Mouse (Mus musculus) neural tube, embryonic 12.5 days (tissue): Measurements from ENCODE around the gene Ablim2. TPM values are rescaled to one million over a fixed set of nuclear protein-coding genes. Genes with fewer than 3 reads are reported as not detected.

Experiments
- ATAC-seq: fragments of 200-750 bp; cut with Nextera tagmentation; 2 replicates; pipeline ENCODE4 v1.8.0; 2017; ENCODE audit warnings: low read depth, mild to moderate bottlenecking, moderate TSS enrichment, moderate library complexity; ENCODE audit not compliant: low FRiP score
- H3K27ac ChIP-seq: fragments of 300-500 bp; sonication (generic); 2 replicates; pipeline ENCODE4 v1.5.1; 2016
- H3K27me3 ChIP-seq: fragments of 300-500 bp; sonication (generic); replicated peaks from 2 replicates; pipeline ENCODE4 v1.6.1; 2016; ENCODE audit warnings: mild to moderate bottlenecking
- H3K36me3 ChIP-seq: fragments of 300-500 bp; sonication (generic); 2 replicates; pipeline ENCODE4 v1.6.1; 2016; ENCODE audit warnings: mild to moderate bottlenecking
- H3K4me1 ChIP-seq: fragments of 300-500 bp; sonication (generic); 2 replicates; pipeline ENCODE4 v1.6.1; 2016
- H3K4me2 ChIP-seq: fragments of 300-500 bp; sonication (generic); replicated peaks from 2 replicates; pipeline ENCODE4 v1.6.1; 2016; ENCODE audit warnings: mild to moderate bottlenecking
- H3K4me3 ChIP-seq: fragments of 300-500 bp; sonication (generic); 2 replicates; pipeline ENCODE4 v1.5.1; 2016
- H3K9ac ChIP-seq: fragments of 300-500 bp; sonication (generic); 2 replicates; pipeline ENCODE4 v1.6.1; 2016; ENCODE audit warnings: mild to moderate bottlenecking
- H3K9me3 ChIP-seq: fragments of 300-500 bp; sonication (generic); 2 replicates; pipeline ENCODE4 v1.6.1; 2016; ENCODE audit warnings: mild to moderate bottlenecking
- WGBS: fragments of 180-500 bp; shearing (Covaris S2); methylation state at CpG from one replicate; pipeline ENCODE4 v1.1.7; 2016; 5-methylcytosine and 5-hydroxymethylcytosine counted together
- polyA plus RNA-seq: library from polyadenylated mRNA; unstranded; fragments of >200 nt; fragmentation: Nextera tagmentation; extraction: Ambion mirVana; gene quantifications from 2 replicates; pipeline ENCODE4 v1.2.1, GENCODE M21; 2016

The Ablim2 gene
- polyA plus RNA-seq, 1 experiment from 2014 or later = 4.4 TPM

DNA sequence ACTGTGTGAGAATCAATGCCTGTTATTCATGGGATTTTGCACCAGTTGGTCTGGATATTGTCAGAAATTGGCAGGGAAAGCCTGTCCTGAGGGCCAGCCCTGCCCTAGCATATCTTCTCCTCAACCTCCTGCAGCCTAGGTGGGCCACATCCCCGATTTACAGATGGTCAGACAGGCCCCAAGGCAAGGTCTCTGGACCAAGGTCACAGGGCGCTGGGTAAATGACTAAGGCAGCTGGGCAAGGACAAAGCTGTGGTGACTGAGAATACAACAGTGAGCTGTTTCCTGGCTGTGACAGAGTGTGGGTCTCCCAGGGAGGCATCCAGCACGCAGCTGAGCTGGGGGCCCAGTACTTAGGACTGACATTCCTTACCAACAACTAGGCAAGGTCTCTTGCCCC lies 23.4 kb downstream of the Ablim2 start:
- H3K4me3 ChIP-seq = no peak overlapping the region
- no peaks in the 10 kb centered on the region for H3K36me3 ChIP-seq
- H3K27ac ChIP-seq = no peak overlapping the region
- 65% methylated on average over 3 of the region's 3 CpGs for WGBS
- H3K4me2 ChIP-seq = no peak overlapping the region
- ATAC-seq = no peak
- no peak overlapping the region for H3K9ac ChIP-seq
- no peaks in the 10 kb centered on the region for H3K27me3 ChIP-seq
- H3K9me3 ChIP-seq = no peaks in the 10 kb centered on the region
- no peaks in the 10 kb centered on the region for H3K4me1 ChIP-seq

- no peaks in the 10 kb centered on the region for H3K4me1 ChIP-seq
- no peaks in the 10 kb centered on the region for H3K9me3 ChIP-seq
- H3K9ac ChIP-seq = no peak overlapping the region
- H3K27ac ChIP-seq = no peak overlapping the region
- H3K4me3 ChIP-seq = no peak overlapping the region
- no peak for ATAC-seq
- H3K4me2 ChIP-seq = no peak overlapping the region
- no peaks in the 10 kb centered on the region for H3K27me3 ChIP-seq
- no peaks in the 10 kb centered on the region for H3K36me3 ChIP-seq
- WGBS = 63% methylated on average over 10 of the region's 10 CpGs
Measured at GRCm38 (mm10) chr5:35782648-35783180, 25.0 kb downstream of the Ablim2 start.

GRCm38 (mm10) chr5:35785853-35786252 lies 28.2 kb downstream of the Ablim2 start:
- H3K4me3 ChIP-seq = no peak overlapping the region
- no peak overlapping the region for H3K4me2 ChIP-seq
- no peak for ATAC-seq
- WGBS = 79% methylated on average over 7 of the region's 7 CpGs
- no peaks in the 10 kb centered on the region for H3K27me3 ChIP-seq
- no peak overlapping the region for H3K9ac ChIP-seq
- no peaks in the 10 kb centered on the region for H3K9me3 ChIP-seq
- H3K4me1 ChIP-seq = no peaks in the 10 kb centered on the region
- H3K27ac ChIP-seq = no peak overlapping the region
- H3K36me3 ChIP-seq = no peaks in the 10 kb centered on the region

- no peaks in the 10 kb centered on the region for H3K4me1 ChIP-seq
- H3K9ac ChIP-seq = no peak overlapping the region
- 93% methylated on average over 12 of the region's 12 CpGs for WGBS
Measured at GRCm38 (mm10) chr5:35787847-35788246, 30.2 kb downstream of the Ablim2 start.

DNA sequence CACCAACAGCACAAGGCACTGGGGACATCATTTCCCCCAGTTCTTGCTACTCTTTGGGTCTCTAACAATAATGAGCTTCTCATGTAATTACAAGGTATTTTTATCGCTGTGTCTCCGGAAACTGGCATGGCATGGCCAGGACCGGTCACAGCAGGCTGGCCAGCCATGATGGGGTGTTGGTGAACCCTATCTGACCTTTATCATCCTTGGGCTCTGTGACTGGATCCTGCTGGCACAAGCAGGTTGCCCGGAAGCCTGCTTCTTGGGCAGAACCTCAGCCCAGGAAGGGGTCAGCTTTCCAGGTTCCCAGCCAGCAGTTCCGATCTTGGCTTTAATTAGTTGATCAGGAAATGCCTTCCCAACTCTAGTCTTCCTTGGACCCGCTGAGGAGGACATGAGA lies 31.0 kb downstream of the Ablim2 start:
- WGBS = 78% methylated on average over 6 of the region's 6 CpGs
- Histone ChIP-seq H3K36me3 (no peaks in the 10 kb centered on the region), H3K4me3 (no peak overlapping the region), H3K4me2 (no peak overlapping the region), H3K4me1 (no peaks in the 10 kb centered on the region), H3K27ac (no peak overlapping the region), H3K27me3 (no peaks in the 10 kb centered on the region), H3K9ac (no peak overlapping the region), H3K9me3 (no peaks in the 10 kb centered on the region)
- no peak for ATAC-seq

More at GRCm38 (mm10) chr5:35787847-35788246, 30.2 kb downstream of the Ablim2 start:
- Histone ChIP-seq H3K4me2 (no peak overlapping the region), H3K4me3 (no peak overlapping the region), H3K9me3 (no peaks in the 10 kb centered on the region), H3K27me3 (no peaks in the 10 kb centered on the region), H3K36me3 (no peaks in the 10 kb centered on the region), H3K27ac (no peak overlapping the region)
- ATAC-seq = no peak

DNA sequence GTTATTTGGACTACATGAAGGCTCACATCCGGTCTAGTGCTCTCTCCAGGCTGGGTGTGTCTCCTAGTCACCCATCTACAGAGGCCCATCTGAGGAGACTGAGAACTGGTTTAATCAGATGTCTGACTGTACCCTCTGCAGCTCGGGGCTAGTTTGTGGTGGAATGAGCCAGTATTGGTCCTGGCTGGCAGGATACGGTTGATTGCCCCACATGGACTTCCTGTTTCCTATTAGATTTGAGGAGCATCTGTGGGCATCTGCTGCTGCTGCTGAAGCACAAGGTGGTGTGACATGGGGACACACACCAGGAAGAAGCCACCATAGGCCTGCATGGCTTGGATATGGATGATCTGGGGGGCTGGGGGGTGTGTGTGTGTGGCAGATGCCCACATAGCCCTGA lies 32.0 kb downstream of the Ablim2 start:
- Histone ChIP-seq H3K9ac (no peak overlapping the region), H3K4me2 (no peak overlapping the region), H3K27me3 (no peaks in the 10 kb centered on the region), H3K27ac (no peak overlapping the region), H3K9me3 (no peaks in the 10 kb centered on the region), H3K4me3 (no peak overlapping the region), H3K4me1 (no peaks in the 10 kb centered on the region), H3K36me3 (no peaks in the 10 kb centered on the region)
- WGBS = 82% methylated on average over 3 of the region's 3 CpGs
- ATAC-seq = no peak

GRCm38 (mm10) chr5:35790387-35791065 lies 32.8 kb downstream of the Ablim2 start:
- WGBS = 41% methylated on average over 10 of the region's 10 CpGs
- Histone ChIP-seq H3K27ac (no peak overlapping the region), H3K4me1 (no peaks in the 10 kb centered on the region), H3K9ac (no peak overlapping the region), H3K4me3 (no peak overlapping the region), H3K9me3 (no peaks in the 10 kb centered on the region), H3K4me2 (no peak overlapping the region), H3K27me3 (no peaks in the 10 kb centered on the region), H3K36me3 (no peaks in the 10 kb centered on the region)
- ATAC-seq = no peak

DNA sequence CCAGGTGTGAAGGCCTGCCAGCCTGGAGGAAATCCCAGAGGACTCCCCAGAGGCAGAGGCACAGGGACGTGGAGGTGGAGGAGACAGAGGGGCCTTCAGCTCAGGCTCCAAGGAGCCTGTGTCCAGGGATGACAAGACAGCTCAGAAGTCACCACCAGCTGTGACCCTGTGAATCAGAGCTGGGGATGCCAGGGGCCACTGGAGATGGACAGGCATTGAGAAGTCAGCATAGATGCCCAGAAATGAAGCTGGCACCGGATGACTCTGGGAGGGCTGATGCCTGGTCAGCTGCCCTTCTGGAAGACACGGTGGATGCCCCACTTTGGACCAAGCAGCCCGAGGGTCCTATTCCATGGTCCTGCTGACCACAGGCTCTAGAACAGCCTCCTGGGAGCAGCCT lies 36.3 kb downstream of the Ablim2 start:
- no peaks in the 10 kb centered on the region for H3K4me1 ChIP-seq
- H3K9me3 ChIP-seq = no peaks in the 10 kb centered on the region
- WGBS = 81% methylated on average over 4 of the region's 4 CpGs
- no peaks in the 10 kb centered on the region for H3K36me3 ChIP-seq
- no peak overlapping the region for H3K27ac ChIP-seq
- H3K4me3 ChIP-seq = no peak overlapping the region
- no peak overlapping the region for H3K9ac ChIP-seq
- H3K4me2 ChIP-seq = no peak overlapping the region
- H3K27me3 ChIP-seq = no peaks in the 10 kb centered on the region
- no peak for ATAC-seq

DNA sequence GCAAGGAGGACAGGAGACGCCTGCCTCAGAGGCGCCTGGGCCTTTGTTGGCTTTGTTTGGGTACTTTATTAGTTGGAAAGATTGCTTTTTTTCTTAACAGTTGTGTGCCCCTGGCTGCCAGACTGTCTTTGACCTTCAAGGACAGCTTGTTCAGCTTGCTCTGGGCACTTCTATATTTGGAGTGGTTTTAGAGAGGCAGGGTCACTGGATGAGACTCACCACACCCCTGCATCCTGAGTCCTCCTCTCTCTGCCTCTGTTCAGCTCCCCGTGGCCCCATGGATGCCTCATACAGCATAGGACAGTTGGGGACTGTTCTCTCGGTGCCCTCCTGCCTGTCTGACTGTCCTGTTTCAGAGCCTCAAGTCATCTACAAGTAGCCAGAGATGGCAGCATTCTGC lies 37.3 kb downstream of the Ablim2 start:
- H3K4me2 ChIP-seq = no peak overlapping the region
- H3K9ac ChIP-seq = no peak overlapping the region
- WGBS = 65% methylated on average over 4 of the region's 4 CpGs
- no peak overlapping the region for H3K4me3 ChIP-seq
- no peaks in the 10 kb centered on the region for H3K36me3 ChIP-seq
- no peak for ATAC-seq
- no peak overlapping the region for H3K27ac ChIP-seq
- no peaks in the 10 kb centered on the region for H3K27me3 ChIP-seq
- no peaks in the 10 kb centered on the region for H3K9me3 ChIP-seq
- no peaks in the 10 kb centered on the region for H3K4me1 ChIP-seq

- H3K9me3 ChIP-seq = no peaks in the 10 kb centered on the region
- H3K27ac ChIP-seq = no peak overlapping the region
- no peaks in the 10 kb centered on the region for H3K4me1 ChIP-seq
- H3K36me3 ChIP-seq = no peaks in the 10 kb centered on the region
- H3K4me3 ChIP-seq = no peak overlapping the region
- H3K4me2 ChIP-seq = no peak overlapping the region
- no peak overlapping the region for H3K9ac ChIP-seq
- WGBS = 65% methylated on average over 7 of the region's 7 CpGs
- peak; percentile 41; the same call in 1 of the 2 replicates for ATAC-seq
- no peaks in the 10 kb centered on the region for H3K27me3 ChIP-seq
Measured at GRCm38 (mm10) chr5:35795481-35796048, 37.9 kb downstream of the Ablim2 start.

- WGBS = 71% methylated on average over 5 of the region's 5 CpGs
- no peak overlapping the region for H3K9ac ChIP-seq
- no peak overlapping the region for H3K4me2 ChIP-seq
- no peak overlapping the region for H3K27ac ChIP-seq
- no peaks in the 10 kb centered on the region for H3K4me1 ChIP-seq
- no peaks in the 10 kb centered on the region for H3K27me3 ChIP-seq
- no peak overlapping the region for H3K4me3 ChIP-seq
- no peaks in the 10 kb centered on the region for H3K36me3 ChIP-seq
- no peaks in the 10 kb centered on the region for H3K9me3 ChIP-seq
- no peak for ATAC-seq
Measured at GRCm38 (mm10) chr5:35796136-35796535, 38.5 kb downstream of the Ablim2 start.

DNA sequence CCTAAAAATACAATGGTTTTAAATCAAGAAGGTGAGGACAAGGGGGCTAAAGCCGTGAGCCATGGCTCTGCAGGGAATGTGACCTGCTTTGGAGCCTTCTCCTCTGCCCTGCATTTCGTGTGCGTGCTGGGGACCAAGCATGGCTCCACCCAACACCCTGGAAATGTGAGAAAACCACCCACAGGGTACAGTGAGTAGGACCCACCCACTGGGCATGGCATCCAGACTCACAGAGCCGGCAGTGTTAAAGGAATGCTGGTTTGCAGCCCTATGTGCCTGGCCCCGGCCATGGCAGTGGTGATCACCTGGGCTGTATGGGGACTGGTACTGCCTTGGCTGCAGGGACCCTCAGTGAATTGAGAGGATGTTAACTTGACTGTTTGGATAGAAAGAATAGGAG lies 41.4 kb downstream of the Ablim2 start:
- H3K9me3 ChIP-seq = no peaks in the 10 kb centered on the region
- H3K36me3 ChIP-seq = no peaks in the 10 kb centered on the region
- no peak overlapping the region for H3K4me2 ChIP-seq
- H3K27ac ChIP-seq = no peak overlapping the region
- no peak for ATAC-seq
- H3K27me3 ChIP-seq = no peaks in the 10 kb centered on the region
- no peak overlapping the region for H3K4me3 ChIP-seq
- no peak overlapping the region for H3K9ac ChIP-seq
- whole genome bisulfite sequencing = 41% methylated on average over 5 of the region's 5 CpGs
- H3K4me1 ChIP-seq = no peaks in the 10 kb centered on the region

GRCm38 (mm10) chr5:35803416-35803815 lies 45.7 kb downstream of the Ablim2 start:
- no peaks in the 10 kb centered on the region for H3K27me3 ChIP-seq
- ATAC-seq = no peak
- H3K4me1 ChIP-seq = no peaks in the 10 kb centered on the region
- H3K4me2 ChIP-seq = no peak overlapping the region
- H3K4me3 ChIP-seq = no peak overlapping the region
- no peak overlapping the region for H3K9ac ChIP-seq
- WGBS = 91% methylated on average over 5 of the region's 5 CpGs
- H3K36me3 ChIP-seq = no peaks in the 10 kb centered on the region
- no peak overlapping the region for H3K27ac ChIP-seq
- no peaks in the 10 kb centered on the region for H3K9me3 ChIP-seq
